Mouse (Mus musculus) T-helper 2 cell (primary cell): ENCODE data around the gene Adh1.

Experiments used
- in situ Hi-C: fragments of 300-600 bp; cut with MboI, MseI; formaldehyde crosslinking; loops from one replicate; pipeline ENCODE4 v1.15.1; 2025; ENCODE audit warnings: high pct_unique_total_duplicates

The Adh1 gene

DNA sequence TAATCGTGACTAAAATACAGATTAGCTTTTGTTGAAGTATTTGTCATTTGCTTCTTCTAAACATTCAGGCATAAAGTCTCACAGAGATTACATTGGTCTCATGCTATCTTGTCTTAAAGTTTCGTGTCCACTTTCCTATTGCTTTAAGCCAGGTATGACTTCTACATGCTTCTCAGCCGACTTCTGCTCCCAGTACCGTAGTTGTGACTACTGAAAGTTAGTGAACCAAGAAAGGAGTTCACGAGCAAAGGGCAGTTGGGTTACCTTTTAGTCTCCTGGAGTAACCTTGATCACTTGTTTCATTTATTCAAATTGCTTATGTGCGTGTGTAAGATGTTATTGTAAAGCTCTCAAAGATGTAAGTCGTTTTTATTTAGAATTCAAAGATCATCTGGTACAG, 25.2 kb downstream of the Adh1 start:
- in situ Hi-C loops = no loop called here

DNA sequence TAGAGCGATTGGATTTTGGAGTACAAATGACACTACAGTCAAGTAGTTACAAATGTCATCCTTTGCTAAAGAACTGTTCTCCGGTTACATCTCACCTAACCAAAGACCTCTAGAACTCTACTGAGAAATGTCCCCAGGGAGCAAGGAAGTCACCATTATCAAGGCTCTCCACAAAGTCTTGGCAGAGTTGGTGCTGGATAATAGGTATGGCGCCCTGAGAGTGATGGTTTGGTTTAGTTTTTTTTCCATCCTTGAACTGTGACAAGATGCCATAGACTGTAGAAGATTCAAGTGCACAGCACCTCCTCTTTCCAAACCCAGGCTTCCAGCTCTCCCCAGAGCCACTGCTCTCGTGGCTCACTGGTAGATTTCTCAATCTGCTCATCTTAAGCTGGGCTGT, 26.9 kb downstream of the Adh1 start:
- in situ Hi-C loops = no loop called here

DNA sequence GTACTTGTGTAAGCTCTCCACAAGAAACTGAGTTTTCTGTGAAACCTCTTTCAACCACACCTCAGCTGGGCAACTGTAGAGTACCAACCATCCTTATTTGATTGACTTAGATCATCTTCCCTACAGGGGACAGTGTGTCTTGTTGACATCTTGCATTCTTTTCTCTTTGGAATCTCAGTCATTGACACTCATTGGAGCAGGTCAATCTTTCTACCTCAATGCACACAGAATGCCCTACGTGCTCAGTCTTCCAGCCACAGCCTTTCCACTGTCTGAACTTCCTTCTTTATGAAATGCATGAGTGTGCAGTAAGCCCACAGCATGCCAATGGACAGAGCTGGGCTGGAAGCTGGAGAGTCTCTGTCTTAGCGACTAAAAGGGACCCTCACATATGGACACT, 29.9 kb downstream of the Adh1 start:
- in situ Hi-C loops = no loop called here

- in situ Hi-C loops = no loop called here
These were observed 30.8 kb downstream of the Adh1 start for GRCm38 (mm10) chr3:138291529-138292117.

DNA sequence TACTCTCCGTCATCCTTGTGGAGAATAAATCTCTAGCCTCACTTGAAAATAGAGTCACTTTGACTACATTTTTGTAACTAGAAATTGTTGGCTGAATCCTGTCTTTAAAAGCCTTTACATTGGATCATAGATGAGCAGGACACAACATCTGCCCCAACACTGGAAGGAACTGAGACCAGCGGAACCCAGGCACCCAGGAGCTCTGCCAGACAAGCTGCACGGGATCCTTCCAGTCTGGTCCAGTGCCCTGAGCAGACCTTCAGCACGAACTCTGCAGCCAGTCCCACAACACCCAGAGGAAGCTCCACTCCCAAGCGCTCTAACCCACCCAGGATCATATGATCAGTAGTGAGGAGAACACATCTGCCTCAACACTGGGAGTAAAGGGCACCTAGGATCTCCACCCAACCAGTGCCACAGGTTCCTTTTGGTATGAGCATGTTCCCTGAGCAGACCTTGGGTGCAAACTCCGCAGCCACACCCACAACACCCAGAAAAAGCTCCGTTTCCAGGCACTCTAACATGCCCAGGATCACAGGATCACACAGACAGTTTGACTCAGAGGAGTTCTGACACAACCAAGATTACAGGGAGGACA, 32.6 kb downstream of the Adh1 start:
- in situ Hi-C loops = no loop called here

GRCm38 (mm10) chr3:138300130-138300529, 39.3 kb downstream of the Adh1 start:
- in situ Hi-C loops = no loop called here

- in situ Hi-C loops = no loop called here
These were observed 41.9 kb downstream of the Adh1 start for GRCm38 (mm10) chr3:138302676-138303075.

GRCm38 (mm10) chr3:138303771-138304488, 43.1 kb downstream of the Adh1 start:
- in situ Hi-C loops = no loop called here

DNA sequence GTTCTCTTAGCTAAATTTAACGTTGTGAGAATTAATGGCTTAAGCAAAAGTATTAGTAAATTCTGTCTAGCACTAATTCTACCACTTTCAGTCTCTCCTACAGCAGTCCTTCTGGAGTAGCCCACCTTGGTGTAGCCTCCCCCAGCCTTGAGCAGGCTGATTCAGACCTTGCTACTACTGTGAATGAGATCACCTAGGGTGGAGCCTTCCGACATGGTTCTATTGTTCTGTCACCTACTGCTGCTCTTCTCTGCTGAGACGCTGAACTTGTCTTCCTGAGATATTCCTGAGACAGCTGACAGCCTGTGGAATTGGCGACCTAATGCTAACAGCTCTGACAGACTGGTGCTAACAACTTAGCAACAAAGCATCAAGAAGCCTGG, 43.7 kb downstream of the Adh1 start:
- in situ Hi-C loops = no loop called here

DNA sequence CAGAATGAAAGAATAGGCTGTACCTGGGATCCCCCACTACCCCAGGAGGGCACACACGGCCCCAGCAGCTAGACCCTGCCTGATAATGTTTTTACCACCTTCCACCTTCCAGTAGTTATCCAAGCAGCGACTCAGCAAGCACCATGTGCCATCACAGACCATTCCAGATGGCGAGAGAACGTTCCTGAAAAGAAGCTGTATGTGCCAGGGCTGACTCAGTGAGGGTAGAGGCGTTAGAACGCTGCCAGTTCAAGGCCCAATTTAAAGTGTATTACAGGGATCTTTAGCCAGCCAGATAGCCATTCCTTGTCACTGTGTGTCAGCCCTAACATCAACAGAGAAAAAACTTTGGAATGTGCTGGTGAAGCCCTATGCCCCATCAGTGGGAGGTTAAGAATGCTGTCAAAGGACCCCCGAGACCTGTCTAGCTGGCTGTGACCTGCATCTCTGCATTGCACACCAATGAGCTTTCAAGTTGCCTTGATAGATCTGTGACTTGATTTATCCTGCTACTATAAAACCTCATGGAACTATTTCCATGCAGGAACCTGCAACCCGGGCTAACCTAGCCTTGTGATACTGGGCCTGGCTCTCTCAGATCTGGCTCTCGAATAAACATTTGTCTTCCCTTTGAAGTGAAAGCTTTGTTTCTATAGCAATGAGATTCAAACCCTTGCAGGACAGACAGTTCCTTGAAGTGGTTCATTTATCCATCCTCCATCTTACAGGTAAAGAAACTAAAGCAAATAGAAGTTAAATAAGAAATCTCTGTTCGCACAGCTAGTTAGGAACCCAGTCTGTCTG, 44.9 kb downstream of the Adh1 start:
- in situ Hi-C loops = no loop called here

DNA sequence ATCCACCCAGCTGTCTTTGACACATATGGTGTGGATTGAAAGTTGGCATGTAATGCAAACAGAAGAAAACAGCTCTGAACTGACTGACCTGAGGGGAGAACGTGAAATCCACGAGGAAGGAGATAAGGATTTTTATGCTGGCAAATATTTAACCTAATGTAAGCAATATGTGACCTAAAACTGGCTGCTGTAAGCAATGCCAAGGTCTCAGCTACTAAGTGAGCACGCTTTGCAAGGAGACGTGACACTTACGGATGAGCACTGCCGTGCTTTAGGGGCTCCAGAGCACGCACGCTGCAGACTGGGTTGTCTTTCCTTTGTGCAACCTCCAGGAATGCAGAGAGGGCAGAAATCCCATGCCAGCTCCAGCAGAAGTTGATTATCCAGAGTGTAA, 45.5 kb downstream of the Adh1 start:
- in situ Hi-C loops = no loop called here

GRCm38 (mm10) chr3:138309910-138310309, 49.1 kb downstream of the Adh1 start:
- in situ Hi-C loops = no loop called here

DNA sequence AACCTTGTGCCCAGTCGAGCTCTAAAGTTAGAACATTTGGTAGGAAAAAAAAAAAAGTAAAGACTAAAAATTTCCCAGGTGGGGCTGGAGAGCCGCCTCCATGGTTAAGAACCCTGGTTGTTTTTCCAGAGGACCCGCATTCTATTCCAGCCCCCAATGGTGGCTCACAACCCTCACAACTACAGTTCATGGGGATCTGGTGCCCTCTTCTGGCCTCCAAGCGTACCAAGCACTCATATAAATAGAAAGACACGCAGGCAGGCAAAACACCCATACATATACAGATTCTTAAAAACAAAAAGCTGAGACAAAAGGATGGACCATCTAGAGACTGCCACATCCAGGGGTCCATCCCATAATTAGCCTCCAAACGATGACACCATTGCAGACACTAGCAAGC, 50.2 kb downstream of the Adh1 start:
- in situ Hi-C loops = no loop called here

DNA sequence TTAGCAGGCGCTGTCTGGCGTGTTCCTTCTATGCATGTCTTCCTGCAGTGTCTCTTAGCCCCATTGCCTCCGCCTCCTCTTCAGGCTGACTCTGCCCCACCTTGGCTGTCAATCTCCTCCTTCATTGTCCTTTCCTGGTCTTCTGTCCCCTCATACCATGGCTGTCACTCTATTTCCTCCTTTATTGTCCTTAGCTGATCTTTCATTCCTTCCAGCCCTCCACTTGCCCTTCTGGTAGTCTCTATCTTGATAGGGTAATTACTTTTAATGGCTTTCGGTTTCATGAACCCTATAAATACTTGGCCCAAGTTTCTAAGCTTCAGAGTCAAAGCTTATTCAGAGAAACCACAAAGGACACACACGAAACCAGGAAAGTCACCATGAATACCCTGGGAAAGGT, 52.2 kb downstream of the Adh1 start, which contains the start of gene Adh6a:
Adh6a (plus strand) TSS at position 322 of the 400 bp plus-strand sequence.
- in situ Hi-C loops = no loop called here

- in situ Hi-C loops = no loop called here
These were observed 56.2 kb downstream of the Adh1 start for GRCm38 (mm10) chr3:138316908-138317472.

- in situ Hi-C loops = loop anchor here (25.0 kb wide), 1 partner anchor 1788 kb away; no protein-coding TSS in a partner anchor
These were observed 64.2 kb downstream of the Adh1 start for GRCm38 (mm10) chr3:138325001-138325400.

DNA sequence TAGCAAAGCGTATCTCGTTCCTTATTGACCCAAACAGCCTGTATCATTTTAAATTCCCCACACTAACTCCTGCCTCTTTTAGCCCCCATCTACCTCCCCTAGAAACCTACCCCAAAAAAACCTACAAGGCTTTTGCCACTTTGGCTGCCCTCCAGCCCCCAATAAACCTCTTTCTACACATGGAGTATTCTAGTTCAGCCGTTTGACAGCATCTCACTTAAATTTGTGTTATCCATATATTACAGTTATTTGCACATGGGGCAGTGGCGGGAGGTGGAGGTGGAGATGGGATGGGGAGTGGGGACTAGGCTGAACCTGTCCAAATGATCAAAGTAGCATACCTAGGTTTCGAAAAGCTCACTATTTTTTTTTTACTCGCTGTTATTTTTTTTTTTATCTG, 64.7 kb downstream of the Adh1 start:
- in situ Hi-C loops = loop anchor here (25.0 kb wide), 1 partner anchor 1788 kb away; no protein-coding TSS in a partner anchor

DNA sequence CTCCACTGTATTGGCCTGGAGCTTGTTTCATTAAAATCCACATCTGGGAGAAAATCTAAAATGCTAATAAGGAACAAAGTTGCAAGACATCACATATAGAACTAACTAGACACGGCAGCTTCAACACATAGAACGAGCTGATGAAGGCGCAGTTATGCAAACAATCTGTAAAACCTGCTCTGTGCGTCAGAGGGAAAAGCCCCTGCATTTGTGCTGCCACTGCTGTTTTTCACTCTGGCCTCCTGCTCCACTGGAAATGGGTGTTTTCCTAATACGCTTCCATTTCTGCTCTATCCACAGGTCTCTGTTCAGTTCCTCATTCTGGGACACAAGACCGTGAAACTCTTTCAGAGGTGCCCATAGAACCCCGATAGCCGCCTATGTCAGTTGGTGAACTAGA, 73.1 kb downstream of the Adh1 start:
- in situ Hi-C loops = loop anchor here (5.0 to 25.0 kb wide), 2 partner anchors 93 to 1797 kb away; no protein-coding TSS in a partner anchor

DNA sequence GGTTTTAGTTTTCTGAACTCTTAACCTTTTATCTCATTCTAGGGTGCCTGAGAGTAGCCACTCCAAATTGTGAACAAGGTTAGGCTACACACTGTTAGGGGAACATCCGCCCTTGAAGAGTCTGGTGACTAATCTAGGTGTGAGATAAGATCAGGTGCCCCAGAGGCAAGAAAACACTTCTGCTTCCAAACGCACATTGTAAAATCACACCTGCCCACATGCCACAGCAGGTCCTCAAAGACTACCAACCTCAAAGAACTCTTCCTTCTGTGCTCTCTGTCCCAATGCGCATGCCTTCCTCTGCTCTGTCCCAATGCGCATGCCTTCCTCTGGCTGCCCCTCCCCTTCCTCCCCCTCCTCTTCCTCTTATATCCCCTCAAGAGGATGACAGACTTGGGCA, 73.5 kb downstream of the Adh1 start:
- in situ Hi-C loops = loop anchor here (5.0 to 25.0 kb wide), 2 partner anchors 93 to 1797 kb away; no protein-coding TSS in a partner anchor

DNA sequence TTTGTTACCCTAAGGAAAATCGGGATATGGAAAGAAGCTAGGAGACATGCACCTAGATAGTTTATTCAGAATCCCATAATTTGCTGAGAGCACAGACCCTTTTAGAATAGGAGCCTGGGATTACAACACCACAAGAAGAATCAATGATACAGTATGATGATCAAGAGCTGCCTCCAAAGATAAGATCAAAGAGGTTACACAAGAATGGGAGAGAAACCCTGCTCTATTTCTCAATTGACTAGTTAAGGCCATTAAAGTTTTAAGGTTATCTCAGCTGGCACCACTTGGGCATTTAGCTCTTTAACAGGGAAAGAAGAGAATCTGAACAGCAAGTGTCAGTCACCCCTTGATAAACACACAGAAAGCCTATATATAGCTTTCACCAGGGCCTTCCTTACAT, 74.8 kb downstream of the Adh1 start:
- in situ Hi-C loops = loop anchor here (25.0 kb wide), 1 partner anchor 1798 kb away; no protein-coding TSS in a partner anchor

DNA sequence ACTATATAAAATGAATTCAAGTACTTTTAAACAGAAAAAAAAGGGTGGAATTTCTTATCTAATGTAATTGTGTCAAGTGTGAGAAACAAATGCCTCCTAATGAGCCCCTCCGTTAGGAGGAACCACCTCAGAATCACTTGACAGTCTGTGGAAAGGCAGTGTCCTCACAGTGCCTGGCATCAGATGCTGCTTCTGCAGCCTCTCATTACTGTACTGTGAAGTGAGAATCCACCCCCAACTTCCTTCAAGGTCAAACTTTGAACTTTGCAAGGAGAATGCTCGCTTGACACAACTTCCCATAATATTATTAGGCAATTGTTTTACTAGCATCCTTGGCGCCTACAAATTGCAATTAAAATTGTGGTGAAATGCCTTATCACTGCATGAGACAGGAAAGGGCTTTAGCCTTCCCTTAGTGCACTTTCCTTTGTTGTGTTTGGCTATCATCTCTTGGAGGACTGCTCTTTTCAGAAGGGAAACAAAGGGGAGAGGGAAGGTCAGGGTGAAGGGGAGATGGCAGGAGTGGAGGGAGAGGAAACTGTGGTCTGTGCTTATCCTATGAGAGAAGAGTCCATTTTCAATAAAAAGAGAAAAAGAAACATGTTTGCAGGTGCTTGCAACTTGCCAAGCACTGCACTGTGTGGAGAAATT, 75.4 kb downstream of the Adh1 start:
- in situ Hi-C loops = loop anchor here (25.0 kb wide), 1 partner anchor 1799 kb away; no protein-coding TSS in a partner anchor
